Mouse (Mus musculus): ENCODE results near the gene Plekha5. TPM values are rescaled to one million over a fixed set of nuclear protein-coding genes. Genes with fewer than 3 reads are reported as not detected.

Plekha5 gene
- polyA plus RNA-seq, 1 experiment from 2014 or later, result 50.7 TPM

- no peak overlapping the region for H3K27ac ChIP-seq (replicated peaks; ENCODE audit: low read depth, low read length)
Observed at GRCm38 (mm10) chr6:140535504-140535903, 111.7 kb downstream of the Plekha5 start.

GRCm38 (mm10) chr6:140541919-140542318 lies 118.1 kb downstream of the Plekha5 start:
- no peaks in the 10 kb centered on the region for H3K27me3 ChIP-seq (ENCODE audit: control insufficient read depth, insufficient read depth, low read length)
- DNase-seq, result no peak
- no peaks in the 10 kb centered on the region for H3K9me3 ChIP-seq (ENCODE audit: control insufficient read depth, low read length)
- no peak for ATAC-seq (ENCODE audit: low FRiP score, low TSS enrichment)
- H3K27ac ChIP-seq (replicated peaks; ENCODE audit: low read depth, low read length), result no peak overlapping the region
- no peak overlapping the region for H3K4me2 ChIP-seq (ENCODE audit: low read length)
- H3K4me3 ChIP-seq (replicated peaks; ENCODE audit: low read depth, low read length), result no peak overlapping the region
- H3K4me1 ChIP-seq (ENCODE audit: control insufficient read depth, insufficient read depth, low read length), result no peaks in the 10 kb centered on the region
- no peak overlapping the region for H3K9ac ChIP-seq (replicated peaks; ENCODE audit: low read length)
- H3K36me3 ChIP-seq (ENCODE audit: control insufficient read depth, insufficient read depth, low read length), result peaks cover 54% of the 10 kb centered on the region
- WGBS, result 97% methylated on average over 3 of the region's 3 CpGs

More at GRCm38 (mm10) chr6:140535504-140535903, 111.7 kb downstream of the Plekha5 start:
- no peaks in the 10 kb centered on the region for H3K4me1 ChIP-seq (ENCODE audit: control insufficient read depth, insufficient read depth, low read length)
- DNase-seq (no peak), ATAC-seq (ENCODE audit: low FRiP score, low TSS enrichment) (no peak)
- no peak overlapping the region for H3K4me3 ChIP-seq (replicated peaks; ENCODE audit: low read depth, low read length)
- H3K36me3 ChIP-seq (ENCODE audit: control insufficient read depth, insufficient read depth, low read length), result peaks cover 51% of the 10 kb centered on the region
- no peaks in the 10 kb centered on the region for H3K9me3 ChIP-seq (ENCODE audit: control insufficient read depth, low read length)
- no peaks in the 10 kb centered on the region for H3K27me3 ChIP-seq (ENCODE audit: control insufficient read depth, insufficient read depth, low read length)
- no peak overlapping the region for H3K4me2 ChIP-seq (ENCODE audit: low read length)
- H3K9ac ChIP-seq (replicated peaks; ENCODE audit: low read length), result no peak overlapping the region
- 92% methylated on average over 8 of the region's 8 CpGs for WGBS

- Histone ChIP-seq H3K27me3 (ENCODE audit: control insufficient read depth, insufficient read depth, low read length) (no peaks in the 10 kb centered on the region), H3K9me3 (ENCODE audit: control insufficient read depth, low read length) (no peaks in the 10 kb centered on the region), H3K4me3 (replicated peaks; ENCODE audit: low read depth, low read length) (no peak overlapping the region), H3K4me2 (ENCODE audit: low read length) (no peak overlapping the region), H3K27ac (replicated peaks; ENCODE audit: low read depth, low read length) (no peak overlapping the region), H3K36me3 (ENCODE audit: control insufficient read depth, insufficient read depth, low read length) (peaks cover 50% of the 10 kb centered on the region), H3K4me1 (ENCODE audit: control insufficient read depth, insufficient read depth, low read length) (no peaks in the 10 kb centered on the region), H3K9ac (replicated peaks; ENCODE audit: low read length) (no peak overlapping the region)
- no peak for ATAC-seq (ENCODE audit: low FRiP score, low TSS enrichment)
- WGBS, result 90% methylated on average over 11 of the region's 11 CpGs
- DNase-seq, result no peak
Observed at GRCm38 (mm10) chr6:140543005-140543794, 119.3 kb downstream of the Plekha5 start.

GRCm38 (mm10) chr6:140546095-140546494 lies 122.2 kb downstream of the Plekha5 start:
- H3K27me3 ChIP-seq (ENCODE audit: control insufficient read depth, insufficient read depth, low read length), result no peaks in the 10 kb centered on the region
- H3K9me3 ChIP-seq (ENCODE audit: control insufficient read depth, low read length), result no peaks in the 10 kb centered on the region
- H3K36me3 ChIP-seq (ENCODE audit: control insufficient read depth, insufficient read depth, low read length), result peaks cover 40% of the 10 kb centered on the region
- no peak overlapping the region for H3K27ac ChIP-seq (replicated peaks; ENCODE audit: low read depth, low read length)
- no peak overlapping the region for H3K9ac ChIP-seq (replicated peaks; ENCODE audit: low read length)
- H3K4me2 ChIP-seq (ENCODE audit: low read length), result no peak overlapping the region
- WGBS, result 90% methylated on average over 8 of the region's 8 CpGs
- no peaks in the 10 kb centered on the region for H3K4me1 ChIP-seq (ENCODE audit: control insufficient read depth, insufficient read depth, low read length)
- DNase-seq (no peak), ATAC-seq (ENCODE audit: low FRiP score, low TSS enrichment) (no peak; the same call in 1 of the 2 replicates)
- no peak overlapping the region for H3K4me3 ChIP-seq (replicated peaks; ENCODE audit: low read depth, low read length)

- no peak overlapping the region for H3K9ac ChIP-seq (replicated peaks; ENCODE audit: low read length)
- H3K4me3 ChIP-seq (replicated peaks; ENCODE audit: low read depth, low read length), result no peak overlapping the region
- WGBS, result 60% methylated on average over 12 of the region's 12 CpGs
- peak overlapping the region; percentile 38; the same call in 1 of the 2 replicates for H3K27ac ChIP-seq (replicated peaks; ENCODE audit: low read depth, low read length)
- H3K4me2 ChIP-seq (ENCODE audit: low read length), result no peak overlapping the region
- H3K4me1 ChIP-seq (ENCODE audit: control insufficient read depth, insufficient read depth, low read length), result no peaks in the 10 kb centered on the region
- peaks cover 46% of the 10 kb centered on the region for H3K36me3 ChIP-seq (ENCODE audit: control insufficient read depth, insufficient read depth, low read length)
- ATAC-seq (ENCODE audit: low FRiP score, low TSS enrichment) (no peak), DNase-seq (no peak)
- H3K9me3 ChIP-seq (ENCODE audit: control insufficient read depth, low read length), result no peaks in the 10 kb centered on the region
- H3K27me3 ChIP-seq (ENCODE audit: control insufficient read depth, insufficient read depth, low read length), result no peaks in the 10 kb centered on the region
Observed at GRCm38 (mm10) chr6:140546648-140547201, 122.9 kb downstream of the Plekha5 start.

GRCm38 (mm10) chr6:140547203-140547944 lies 123.5 kb downstream of the Plekha5 start:
- H3K4me1 ChIP-seq (ENCODE audit: control insufficient read depth, insufficient read depth, low read length), result no peaks in the 10 kb centered on the region
- no peak overlapping the region for H3K9ac ChIP-seq (replicated peaks; ENCODE audit: low read length)
- H3K27me3 ChIP-seq (ENCODE audit: control insufficient read depth, insufficient read depth, low read length), result no peaks in the 10 kb centered on the region
- DNase-seq (peak; percentile 37), ATAC-seq (ENCODE audit: low FRiP score, low TSS enrichment) (no peak)
- peaks cover 52% of the 10 kb centered on the region for H3K36me3 ChIP-seq (ENCODE audit: control insufficient read depth, insufficient read depth, low read length)
- H3K4me3 ChIP-seq (replicated peaks; ENCODE audit: low read depth, low read length), result no peak overlapping the region
- 77% methylated on average over 11 of the region's 11 CpGs for WGBS
- H3K9me3 ChIP-seq (ENCODE audit: control insufficient read depth, low read length), result no peaks in the 10 kb centered on the region
- H3K4me2 ChIP-seq (ENCODE audit: low read length), result no peak overlapping the region
- H3K27ac ChIP-seq (replicated peaks; ENCODE audit: low read depth, low read length), result peak overlapping the region; percentile 38; the same call in 1 of the 2 replicates

- no peak overlapping the region for H3K4me2 ChIP-seq (ENCODE audit: low read length)
- H3K9me3 ChIP-seq (ENCODE audit: control insufficient read depth, low read length), result no peaks in the 10 kb centered on the region
- peaks cover 55% of the 10 kb centered on the region for H3K36me3 ChIP-seq (ENCODE audit: control insufficient read depth, insufficient read depth, low read length)
- WGBS, result 72% methylated on average over 5 of the region's 5 CpGs
- H3K27ac ChIP-seq (replicated peaks; ENCODE audit: low read depth, low read length), result no peak overlapping the region
- no peaks in the 10 kb centered on the region for H3K4me1 ChIP-seq (ENCODE audit: control insufficient read depth, insufficient read depth, low read length)
- no peak for DNase-seq
- no peak overlapping the region for H3K9ac ChIP-seq (replicated peaks; ENCODE audit: low read length)
- ATAC-seq (ENCODE audit: low FRiP score, low TSS enrichment), result peak; percentile 35; the same call in 1 of the 2 replicates
- no peaks in the 10 kb centered on the region for H3K27me3 ChIP-seq (ENCODE audit: control insufficient read depth, insufficient read depth, low read length)
- no peak overlapping the region for H3K4me3 ChIP-seq (replicated peaks; ENCODE audit: low read depth, low read length)
Observed at GRCm38 (mm10) chr6:140548082-140548769, 124.4 kb downstream of the Plekha5 start.

- no peak for DNase-seq
- ATAC-seq (ENCODE audit: low FRiP score, low TSS enrichment), result no peak
Observed at GRCm38 (mm10) chr6:140550741-140551140, 126.9 kb downstream of the Plekha5 start.

More at GRCm38 (mm10) chr6:140550741-140551140, 126.9 kb downstream of the Plekha5 start:
- no peaks in the 10 kb centered on the region for H3K4me1 ChIP-seq (ENCODE audit: control insufficient read depth, insufficient read depth, low read length)
- peaks cover 44% of the 10 kb centered on the region for H3K36me3 ChIP-seq (ENCODE audit: control insufficient read depth, insufficient read depth, low read length)
- H3K9me3 ChIP-seq (ENCODE audit: control insufficient read depth, low read length), result no peaks in the 10 kb centered on the region
- H3K4me2 ChIP-seq (ENCODE audit: low read length), result no peak overlapping the region
- H3K4me3 ChIP-seq (replicated peaks; ENCODE audit: low read depth, low read length), result no peak overlapping the region
- no peak overlapping the region for H3K27ac ChIP-seq (replicated peaks; ENCODE audit: low read depth, low read length)
- H3K9ac ChIP-seq (replicated peaks; ENCODE audit: low read length), result no peak overlapping the region
- H3K27me3 ChIP-seq (ENCODE audit: control insufficient read depth, insufficient read depth, low read length), result no peaks in the 10 kb centered on the region
- WGBS, result 85% methylated on average over 13 of the region's 13 CpGs
